Mouse (Mus musculus) heart, adult 8-10 months (tissue): ENCODE measurements at regions not wholly inside any gene's neighbourhood (a gene's known extent, or its start where the extent isn't known, plus 50 kb on each side); places are given as distances from the start of the nearest gene placed in this dataset.
A peak's percentile ranks its signal among the peaks of the same experiment; 100 is the strongest.

Experiments used
- DNase-seq: peaks from one replicate; pipeline ENCODE4 v3.0.0; 2022; ENCODE audit warnings: low spot score

DNA sequence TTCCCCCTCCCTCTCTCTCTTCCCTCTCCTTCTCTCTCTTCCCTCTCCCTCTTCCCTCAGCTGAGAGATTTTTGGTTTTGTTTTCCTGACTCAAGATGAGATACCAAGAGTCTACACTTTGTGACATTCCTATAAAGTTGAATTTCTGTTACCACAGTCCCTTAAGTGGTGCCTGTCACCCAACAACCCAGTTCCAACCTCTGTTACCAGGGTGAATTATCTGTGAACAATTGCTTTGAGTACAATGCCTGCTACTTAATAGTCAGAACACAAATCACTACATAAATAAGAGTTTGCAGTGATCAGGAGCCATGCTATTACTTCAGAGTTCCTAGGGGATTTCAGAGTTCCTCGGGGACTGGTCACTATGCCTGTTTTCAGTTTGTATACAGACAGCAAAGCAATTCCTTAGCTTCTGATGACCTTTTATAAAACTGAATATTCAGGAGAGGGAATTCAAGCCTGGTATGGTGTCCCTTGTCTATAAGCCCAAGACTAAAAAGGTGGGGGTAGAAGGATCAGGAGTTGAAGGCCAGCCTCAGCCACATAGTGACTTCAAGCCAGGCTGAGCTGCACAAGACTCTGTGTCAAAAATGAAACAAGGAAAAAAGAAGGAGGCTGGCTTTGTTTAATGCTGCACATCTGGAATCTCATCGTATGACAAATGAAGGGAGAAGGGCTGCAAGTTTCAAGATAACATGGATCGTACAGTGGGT, 99.2 kb upstream of the F13a1 start:
- DNase-seq, result no peak

- peak; percentile 10 for DNase-seq
Measured at GRCm38 (mm10) chr13:37148627-37149026, 98.6 kb upstream of the F13a1 start.

- no peak for DNase-seq
Measured at GRCm38 (mm10) chr13:37147790-37148189, 97.7 kb upstream of the F13a1 start.

- no peak for DNase-seq
Measured at GRCm38 (mm10) chr13:37142812-37143211, 92.8 kb upstream of the F13a1 start.

- no peak for DNase-seq
Measured at GRCm38 (mm10) chr13:37135115-37135514, 85.1 kb upstream of the F13a1 start.

- DNase-seq, result no peak
Measured at GRCm38 (mm10) chr13:37134518-37134917, 84.5 kb upstream of the F13a1 start.

- DNase-seq, result peak; percentile 37
Measured at GRCm38 (mm10) chr13:37130637-37131036, 80.6 kb upstream of the F13a1 start.

DNA sequence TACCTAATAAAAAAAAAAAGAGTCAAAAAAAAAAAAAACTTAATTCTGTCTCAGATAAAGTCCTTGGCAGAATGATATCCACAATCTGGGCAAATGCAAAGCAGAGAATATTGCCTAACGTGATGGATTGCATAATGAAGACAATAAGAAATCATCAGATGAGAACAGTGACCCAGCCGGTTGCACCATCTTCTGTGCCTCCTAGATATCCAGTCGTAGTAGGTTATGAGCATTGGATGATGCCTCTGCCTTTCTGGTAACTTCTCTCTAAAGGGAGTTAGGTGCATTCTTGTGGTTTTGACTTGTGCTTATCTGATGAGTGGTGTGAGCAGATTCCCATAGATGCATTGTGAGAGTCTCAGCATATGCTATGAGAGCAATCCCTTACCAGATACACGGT, 71.6 kb upstream of the F13a1 start:
- DNase-seq, result no peak

DNA sequence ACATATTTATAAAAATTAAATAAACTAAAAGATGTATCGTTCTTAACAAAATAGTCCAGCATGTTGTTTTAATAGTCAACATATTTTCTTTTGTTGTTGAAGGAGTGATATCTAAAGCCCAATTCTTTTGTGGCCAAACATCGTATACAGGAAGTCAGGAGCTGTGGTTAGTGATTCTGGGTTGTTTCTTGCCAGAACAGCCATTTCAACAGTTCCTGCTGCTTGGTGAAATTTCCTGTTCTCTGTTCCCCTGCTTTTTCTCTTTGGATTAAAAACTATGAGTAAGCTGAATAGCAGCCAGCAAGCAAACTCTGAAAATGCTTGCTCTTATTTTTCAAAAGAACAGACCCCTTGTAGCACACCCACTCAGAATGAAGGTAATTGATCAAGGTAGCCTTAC, 70.2 kb upstream of the F13a1 start:
- peak; percentile 40 for DNase-seq

GRCm38 (mm10) chr13:37114324-37114723, 64.3 kb upstream of the F13a1 start:
- no peak for DNase-seq

- no peak for DNase-seq
Measured at GRCm38 (mm10) chr13:37111747-37112146, 61.7 kb upstream of the F13a1 start.

- DNase-seq, result no peak
Measured at GRCm38 (mm10) chr13:37107721-37108120, 57.7 kb upstream of the F13a1 start.

DNA sequence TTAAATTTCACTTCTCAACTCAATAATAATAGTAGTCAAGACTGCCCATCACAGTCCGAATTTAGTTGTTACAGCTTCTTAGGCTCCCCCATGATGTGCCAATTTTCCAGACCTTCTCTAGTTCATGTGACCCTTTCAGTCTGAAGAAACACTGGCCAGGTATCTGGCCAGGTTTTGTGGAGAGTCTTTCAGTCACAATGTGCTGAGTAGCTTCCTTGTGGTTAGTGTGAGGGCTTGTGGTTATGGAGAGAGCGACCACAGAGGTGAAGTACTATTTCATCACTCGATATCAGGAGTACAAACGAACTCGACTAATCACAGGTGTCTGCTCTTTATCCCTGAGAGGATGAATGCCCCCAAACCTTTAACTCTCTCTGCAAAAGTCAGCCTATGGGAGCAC, 56.0 kb upstream of the F13a1 start:
- DNase-seq, result no peak

GRCm38 (mm10) chr13:37104410-37105294, 54.6 kb upstream of the F13a1 start:
- no peak for DNase-seq

- no peak for DNase-seq
Measured at GRCm38 (mm10) chr13:37103741-37104296, 53.8 kb upstream of the F13a1 start.

DNA sequence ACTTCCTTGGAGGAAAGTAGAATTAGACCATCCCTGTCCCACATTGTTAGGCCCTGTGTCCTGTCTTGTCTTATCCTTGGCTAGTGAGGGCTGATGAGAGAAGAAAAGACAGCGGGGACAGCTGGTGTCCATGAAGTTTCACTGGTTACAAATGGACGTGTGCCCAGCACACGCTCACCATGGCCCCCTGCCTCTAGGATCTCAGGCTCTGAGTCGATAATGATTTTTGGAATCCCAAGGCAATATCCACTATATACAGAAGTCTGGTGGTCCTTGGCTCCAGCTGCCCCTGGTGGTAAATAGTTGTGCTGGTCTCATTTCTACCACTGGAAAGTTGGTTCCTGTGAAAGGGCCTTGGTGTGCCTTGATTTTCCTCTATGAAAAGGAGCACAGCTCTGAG, 51.7 kb upstream of the F13a1 start:
- no peak for DNase-seq
